Mouse (Mus musculus): ENCODE results near the gene Scrn1.

Scrn1 gene

DNA sequence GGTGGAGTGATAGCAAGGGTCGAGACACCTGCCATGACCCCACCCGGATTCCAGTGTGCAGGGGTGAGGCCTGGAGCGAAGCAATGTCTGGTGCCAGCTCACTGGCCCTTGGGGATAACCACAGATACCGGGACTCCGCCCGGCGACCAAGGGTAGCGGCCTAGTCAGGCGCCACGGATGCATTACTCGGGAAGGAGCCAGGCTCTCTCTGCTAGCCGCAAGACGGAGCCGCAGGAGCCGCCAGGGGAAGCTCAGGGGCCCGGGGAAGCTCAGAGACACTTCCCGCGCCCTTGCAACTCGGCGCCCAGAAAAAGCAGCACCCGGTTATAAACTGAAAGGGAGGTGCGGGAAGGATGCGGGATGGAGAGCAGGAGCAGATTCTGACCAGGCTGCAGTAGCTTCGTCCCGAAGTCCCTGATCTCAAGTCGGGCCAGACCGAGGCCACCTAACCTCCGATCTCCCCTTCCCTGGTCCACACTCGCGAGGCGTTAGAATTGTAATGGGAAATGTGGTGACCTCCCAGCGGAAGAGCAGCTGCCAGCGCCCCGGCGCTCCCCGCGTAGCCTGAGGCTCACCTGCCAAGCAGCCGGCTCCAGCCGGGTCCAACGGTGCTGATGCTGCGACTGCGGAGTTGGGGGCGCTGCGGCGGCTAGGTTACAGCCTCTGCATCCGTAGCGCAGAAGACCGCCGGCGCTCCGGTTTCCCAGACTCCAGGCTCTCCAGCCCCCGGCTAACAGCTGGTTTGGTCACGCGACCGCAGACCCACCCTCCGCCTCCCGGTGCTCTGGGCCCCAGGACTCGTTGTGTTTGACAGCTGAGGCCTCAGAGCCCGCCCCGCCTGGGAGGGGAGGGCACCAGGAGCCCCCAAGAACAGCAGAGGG, at the start of gene Scrn1:
TSS of gene Scrn1 (minus strand) at position 825 of the 881 bp plus-strand sequence.
- in situ Hi-C loops (cut with MboI; ENCODE audit: low pct_unique_long_range_greater_than_20kb in 1 of 2, low sequenced_read_pairs in 2 of 2, unreplicated experiment in 1 of 2) = no loop called here

DNA sequence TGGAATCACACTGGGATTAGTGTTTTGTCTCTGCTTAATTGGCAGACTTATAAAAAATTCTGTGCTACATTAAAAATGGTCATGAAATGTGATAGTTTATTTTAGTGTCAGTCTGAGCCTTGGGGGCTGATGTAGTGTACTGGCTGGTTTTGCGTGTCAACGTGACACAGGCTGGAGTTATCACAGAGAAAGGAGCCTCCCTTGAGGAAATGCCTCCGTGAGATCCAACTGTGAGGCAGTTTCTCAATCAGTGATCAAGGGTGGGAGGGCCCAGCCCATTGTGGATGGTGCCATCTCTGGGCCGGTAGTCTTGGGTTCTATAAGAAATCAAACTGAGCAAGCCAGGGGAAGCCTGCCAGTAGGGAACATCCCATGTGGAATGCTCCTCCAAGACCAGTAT, 40.0 kb upstream of the Scrn1 start:
- in situ Hi-C loops (cut with MboI; ENCODE audit: low pct_unique_long_range_greater_than_20kb in 1 of 2, low sequenced_read_pairs in 2 of 2, unreplicated experiment in 1 of 2) = no loop called here

DNA sequence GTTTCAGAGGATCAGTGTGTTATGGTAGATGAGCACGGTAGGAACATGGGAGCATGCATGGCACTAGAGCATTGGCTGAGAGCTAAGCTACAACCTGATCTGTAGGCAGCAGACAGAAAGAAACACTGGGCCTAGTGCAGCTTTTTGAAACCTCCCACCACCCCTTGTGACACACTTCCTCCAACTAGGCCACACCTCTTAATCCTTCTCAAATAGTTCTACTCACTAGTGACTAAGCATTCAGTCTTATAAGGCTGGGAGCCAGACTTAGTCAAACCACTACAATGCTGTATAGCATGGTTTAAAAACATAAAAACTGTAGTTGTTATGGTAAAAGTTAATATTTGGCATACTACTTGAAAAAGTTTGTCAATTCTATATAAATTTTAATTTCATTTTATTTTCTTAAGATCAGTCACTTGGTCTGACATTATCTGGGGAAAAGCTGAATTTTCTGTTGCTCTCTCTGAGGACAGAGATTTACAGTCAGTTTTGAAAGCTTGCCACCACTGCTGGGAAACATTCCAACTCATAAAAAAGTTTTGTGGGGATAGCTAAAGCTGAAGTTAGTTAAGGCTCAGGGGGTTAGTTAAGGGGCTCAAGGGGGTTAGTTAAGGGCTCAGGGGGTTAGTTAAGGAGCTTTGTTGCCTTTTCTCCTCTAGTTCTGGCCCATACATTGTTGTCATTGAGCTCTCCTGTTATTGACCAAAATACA, 37.9 kb upstream of the Scrn1 start:
- in situ Hi-C loops (cut with MboI; ENCODE audit: low pct_unique_long_range_greater_than_20kb in 1 of 2, low sequenced_read_pairs in 2 of 2, unreplicated experiment in 1 of 2) = no loop called here

DNA sequence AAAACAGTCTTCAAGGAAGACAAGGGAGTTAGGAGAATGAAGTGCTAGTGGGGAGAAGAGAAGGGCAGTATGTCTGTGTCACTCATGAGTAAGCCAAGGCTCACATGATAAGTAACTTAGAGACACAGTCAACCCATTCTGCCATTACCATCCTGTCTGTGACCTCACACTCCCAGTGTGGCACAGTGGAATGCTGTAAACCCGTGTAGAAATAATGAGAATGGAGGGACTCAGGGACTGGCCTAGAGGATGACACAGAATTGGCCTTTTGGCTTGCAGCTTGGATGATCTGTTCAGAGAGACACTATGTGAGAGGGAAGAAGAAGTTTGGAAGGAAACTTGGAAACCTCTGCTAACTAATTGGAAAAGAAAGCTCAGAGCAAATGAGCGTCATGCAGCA, 36.6 kb upstream of the Scrn1 start:
- in situ Hi-C loops (cut with MboI; ENCODE audit: low pct_unique_long_range_greater_than_20kb in 1 of 2, low sequenced_read_pairs in 2 of 2, unreplicated experiment in 1 of 2) = no loop called here

DNA sequence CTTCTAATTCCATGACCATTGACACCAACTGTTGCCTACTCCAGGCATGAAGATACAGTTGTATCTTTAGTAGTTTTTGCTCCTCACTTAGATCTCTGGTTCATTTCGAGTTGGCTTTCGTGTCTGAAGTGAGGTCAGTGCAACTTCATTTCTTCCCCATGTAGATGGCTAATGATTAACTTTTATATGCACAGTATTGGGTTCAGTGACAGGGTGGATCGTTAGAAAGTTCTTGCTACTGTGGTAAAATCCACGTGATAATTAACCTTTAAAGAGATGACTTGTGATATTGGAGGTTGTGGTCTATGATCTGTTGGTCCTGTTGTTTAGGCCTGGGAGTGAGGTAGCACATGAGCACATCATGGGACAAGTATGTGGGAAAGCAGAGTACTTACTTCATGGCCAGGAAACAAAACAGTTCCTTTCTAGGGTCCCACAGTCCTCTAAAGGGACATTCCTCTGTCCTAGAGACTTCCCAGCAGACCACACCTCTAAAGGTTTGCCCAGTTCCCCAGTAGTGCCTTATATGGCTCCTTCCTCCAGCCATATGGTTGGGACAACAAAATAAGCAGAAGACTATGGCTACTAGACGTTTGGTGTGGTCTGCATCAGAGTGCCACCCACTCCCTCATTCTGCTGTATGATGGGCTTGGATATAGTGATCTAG, 34.5 kb upstream of the Scrn1 start:
- in situ Hi-C loops (cut with MboI; ENCODE audit: low pct_unique_long_range_greater_than_20kb in 1 of 2, low sequenced_read_pairs in 2 of 2, unreplicated experiment in 1 of 2) = no loop called here

DNA sequence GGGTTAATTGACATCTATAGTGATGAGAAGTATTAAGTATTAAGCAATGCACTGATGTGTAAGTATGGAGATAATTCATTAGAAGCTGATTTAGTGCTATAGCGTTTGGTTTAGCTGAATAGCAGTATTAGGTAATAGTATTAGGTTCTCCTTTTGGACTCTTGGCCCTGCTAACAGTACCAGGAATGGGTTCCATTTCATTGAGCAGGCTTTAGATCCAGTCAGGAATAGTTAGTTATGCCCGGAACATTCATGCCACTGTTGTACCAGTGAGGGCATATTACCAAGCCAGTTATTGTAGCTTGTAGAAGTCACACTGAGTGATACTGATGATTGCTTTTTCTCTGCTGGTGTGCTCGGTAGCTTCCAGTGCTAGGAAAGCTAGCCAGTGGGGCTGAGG, 31.4 kb upstream of the Scrn1 start:
- in situ Hi-C loops (cut with MboI; ENCODE audit: low pct_unique_long_range_greater_than_20kb in 1 of 2, low sequenced_read_pairs in 2 of 2, unreplicated experiment in 1 of 2) = no loop called here

DNA sequence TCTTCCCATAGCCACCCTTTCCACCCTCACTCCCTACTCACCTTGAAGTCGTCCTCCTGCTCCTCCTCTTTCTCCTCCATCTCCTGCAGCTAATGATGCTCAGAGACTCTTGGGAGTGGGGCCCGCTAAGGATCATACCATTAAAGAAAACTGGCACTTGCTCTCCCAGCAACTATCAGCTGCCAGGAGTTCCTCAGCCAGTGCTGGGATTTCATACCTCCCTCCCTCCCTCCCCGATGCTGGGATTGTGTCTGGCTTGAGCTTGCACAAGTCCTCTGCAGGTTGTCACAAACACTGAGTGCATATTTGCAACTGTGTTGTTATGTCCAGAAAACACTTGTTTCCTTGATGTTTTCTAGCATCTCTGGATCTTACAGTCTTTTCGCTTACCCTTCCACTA, 30.9 kb upstream of the Scrn1 start, which contains the start of gene Fkbp14:
TSS of gene Fkbp14 (minus strand) at position 101 of the 400 bp plus-strand sequence.
- in situ Hi-C loops (cut with MboI; ENCODE audit: low pct_unique_long_range_greater_than_20kb in 1 of 2, low sequenced_read_pairs in 2 of 2, unreplicated experiment in 1 of 2) = no loop called here

DNA sequence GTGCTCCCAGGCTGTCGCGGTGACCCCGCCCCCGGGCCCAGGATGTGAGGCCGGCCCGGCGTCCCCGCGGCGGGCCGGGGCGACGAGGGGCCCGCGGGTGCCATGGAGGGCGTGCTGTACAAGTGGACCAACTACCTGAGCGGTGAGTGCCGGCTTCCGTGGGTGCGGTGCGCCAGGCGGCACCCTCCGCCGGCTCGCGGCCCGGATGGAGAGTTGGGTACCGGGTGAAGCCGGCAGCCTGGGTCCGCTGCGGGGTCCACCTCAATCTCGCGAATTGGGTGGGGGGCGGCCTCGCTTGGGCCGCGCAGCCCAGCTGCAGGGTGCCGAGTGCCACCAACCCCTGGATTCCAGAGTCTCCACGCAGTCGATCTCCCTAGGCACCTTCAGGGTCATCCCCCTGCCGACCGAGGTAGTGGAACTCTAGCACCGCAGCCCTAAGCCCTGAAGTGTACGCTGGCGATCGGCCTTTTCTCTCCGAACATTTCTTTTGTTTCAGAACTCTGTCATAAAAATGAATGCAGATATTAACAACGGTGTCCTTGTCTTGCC, 29.1 kb upstream of the Scrn1 start:
- in situ Hi-C loops (cut with MboI; ENCODE audit: low pct_unique_long_range_greater_than_20kb in 1 of 2, low sequenced_read_pairs in 2 of 2, unreplicated experiment in 1 of 2) = no loop called here

DNA sequence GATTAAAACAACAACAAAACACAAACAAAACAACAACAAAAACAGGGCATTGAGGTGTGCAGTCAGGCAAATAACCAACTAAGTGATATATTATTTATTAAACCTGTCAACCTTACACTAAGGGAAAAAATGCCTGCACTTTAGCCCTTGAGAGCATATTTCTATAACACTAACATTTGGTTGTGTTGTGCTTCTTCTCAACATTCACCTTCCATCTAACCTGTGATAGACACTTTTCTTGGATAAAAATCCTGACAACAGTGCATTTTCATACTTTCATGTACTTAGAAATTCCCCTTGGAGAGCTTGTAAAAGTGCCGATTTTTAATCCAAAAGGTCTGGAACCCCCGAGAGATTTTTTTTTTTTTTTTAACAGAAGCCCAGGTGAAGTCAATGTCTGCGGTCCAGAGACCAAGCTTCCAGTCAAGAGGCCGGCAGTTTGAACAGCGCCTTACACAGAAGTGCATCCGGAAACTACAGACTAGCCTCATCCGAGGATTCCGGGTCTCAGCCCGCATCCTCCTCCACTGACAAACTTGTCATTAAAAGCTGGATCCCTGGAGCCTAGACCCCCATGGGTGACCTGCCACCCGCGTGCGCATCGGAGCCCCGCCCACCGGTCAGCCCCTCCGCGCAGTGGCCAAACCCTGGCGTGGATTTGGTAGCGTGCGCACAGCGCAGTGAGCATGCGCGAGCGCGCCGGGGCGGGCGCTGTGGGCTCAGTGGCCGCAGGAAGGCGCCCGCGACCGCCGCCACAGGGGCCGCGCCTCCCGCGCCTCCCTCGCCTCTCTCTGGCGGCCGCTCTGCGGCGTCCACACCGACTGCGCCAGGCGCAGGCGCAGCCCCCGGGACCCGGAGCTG, 28.4 kb upstream of the Scrn1 start, which contains the start of gene Plekha8:
TSS of gene Plekha8 (plus strand) at position 643 of the 861 bp plus-strand sequence.
- in situ Hi-C loops (cut with MboI; ENCODE audit: low pct_unique_long_range_greater_than_20kb in 1 of 2, low sequenced_read_pairs in 2 of 2, unreplicated experiment in 1 of 2) = no loop called here

DNA sequence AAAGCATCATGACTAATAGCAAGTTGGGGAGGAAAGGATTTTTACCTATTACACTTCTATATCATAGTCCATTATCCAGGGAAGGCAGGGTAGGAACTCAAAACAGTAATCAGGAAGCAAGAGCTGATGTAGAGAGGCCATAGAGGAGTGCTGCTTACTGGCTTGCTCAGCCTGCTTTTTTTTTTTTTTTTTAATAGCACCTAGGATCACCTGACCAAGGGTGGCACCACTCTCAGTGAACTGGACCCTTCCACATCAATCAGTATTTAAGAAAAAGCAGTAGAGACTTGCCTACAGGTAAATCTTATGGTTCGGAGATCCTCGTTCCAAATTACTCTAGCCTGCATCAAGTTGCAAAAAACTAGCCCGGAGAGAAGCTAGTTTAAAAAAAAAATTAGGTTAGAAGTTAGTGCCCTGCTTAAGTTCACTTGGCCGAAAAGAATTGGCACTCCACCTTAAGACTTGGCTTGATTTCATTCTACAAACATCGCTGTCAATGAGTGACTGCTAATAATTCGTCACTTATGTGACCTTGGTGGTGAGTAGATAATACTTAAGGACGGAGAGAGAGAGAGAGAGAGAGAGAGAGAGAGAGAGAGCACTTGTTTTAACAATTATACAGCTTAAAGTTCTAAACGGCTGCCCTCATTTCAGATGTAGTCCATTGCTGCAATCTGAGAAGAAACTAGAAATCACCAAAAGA, 27.6 kb upstream of the Scrn1 start:
- in situ Hi-C loops (cut with MboI; ENCODE audit: low pct_unique_long_range_greater_than_20kb in 1 of 2, low sequenced_read_pairs in 2 of 2, unreplicated experiment in 1 of 2) = no loop called here

DNA sequence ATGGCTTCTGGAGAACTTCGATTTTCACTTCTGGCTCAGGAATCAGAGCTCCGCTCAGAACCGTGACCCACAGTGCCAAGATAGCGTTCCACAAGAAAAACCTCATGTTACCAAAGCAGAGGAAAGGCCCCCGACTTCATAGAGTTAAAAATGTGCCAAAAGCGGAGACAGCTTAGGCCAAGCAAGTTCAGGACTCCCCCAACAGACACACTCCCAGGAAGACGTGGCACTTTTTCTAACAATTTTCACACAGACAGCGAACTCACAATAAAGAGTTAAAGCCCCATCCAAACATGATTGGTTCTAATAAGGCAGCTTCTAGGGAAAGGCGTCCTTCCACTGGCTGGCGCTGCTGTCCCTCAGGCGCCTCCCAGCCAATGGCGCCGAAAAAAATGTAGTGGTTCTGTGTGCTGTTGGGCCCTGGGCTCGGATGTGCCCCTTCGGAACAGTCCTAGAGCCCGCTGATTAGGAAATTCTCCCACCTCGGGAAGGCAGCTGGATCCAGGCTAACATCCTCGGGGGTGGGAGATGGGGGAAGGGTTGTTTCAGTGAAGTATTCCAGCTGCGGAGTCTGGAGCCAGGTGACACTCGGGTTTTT, 26.7 kb upstream of the Scrn1 start:
- in situ Hi-C loops (cut with MboI; ENCODE audit: low pct_unique_long_range_greater_than_20kb in 1 of 2, low sequenced_read_pairs in 2 of 2, unreplicated experiment in 1 of 2) = no loop called here

DNA sequence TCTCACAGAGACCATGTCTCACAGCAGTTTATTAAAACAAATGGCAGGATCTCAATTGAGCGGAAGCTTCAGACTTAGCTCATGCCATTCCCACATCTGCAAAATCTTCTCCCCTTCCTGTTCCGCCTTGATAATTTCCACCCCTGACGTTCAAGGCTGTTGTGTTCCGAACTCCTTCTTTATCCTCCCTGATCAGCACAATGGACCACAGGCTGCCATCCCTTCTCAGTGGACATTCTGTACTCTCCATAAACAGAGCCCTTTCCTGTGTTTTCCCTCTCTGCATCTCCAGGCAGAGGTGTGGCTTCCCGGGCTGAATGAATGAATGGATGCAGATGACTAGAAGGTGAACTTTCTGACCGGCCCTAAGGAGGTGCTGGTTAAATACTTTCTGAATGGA, 25.5 kb upstream of the Scrn1 start:
- in situ Hi-C loops (cut with MboI; ENCODE audit: low pct_unique_long_range_greater_than_20kb in 1 of 2, low sequenced_read_pairs in 2 of 2, unreplicated experiment in 1 of 2) = no loop called here

DNA sequence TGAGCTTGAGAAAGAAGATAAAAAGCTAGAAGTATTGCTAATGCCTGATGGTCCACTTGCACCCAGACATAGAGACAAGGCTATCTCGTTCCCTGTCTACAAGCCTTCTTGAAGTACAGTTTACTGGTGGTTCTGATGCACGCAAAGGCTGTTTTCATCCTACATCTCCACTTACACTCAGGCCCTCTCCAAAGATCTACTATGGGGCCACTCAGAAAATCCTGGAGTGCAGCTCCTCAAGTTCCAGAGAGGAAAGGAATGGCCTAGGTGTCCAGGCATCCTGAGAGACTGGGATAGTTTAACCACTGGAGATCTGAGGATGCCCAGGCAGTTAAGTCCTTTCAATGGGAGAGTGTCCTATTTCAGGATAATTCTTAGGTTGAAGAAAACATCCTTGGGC, 24.4 kb upstream of the Scrn1 start:
- in situ Hi-C loops (cut with MboI; ENCODE audit: low pct_unique_long_range_greater_than_20kb in 1 of 2, low sequenced_read_pairs in 2 of 2, unreplicated experiment in 1 of 2) = no loop called here

DNA sequence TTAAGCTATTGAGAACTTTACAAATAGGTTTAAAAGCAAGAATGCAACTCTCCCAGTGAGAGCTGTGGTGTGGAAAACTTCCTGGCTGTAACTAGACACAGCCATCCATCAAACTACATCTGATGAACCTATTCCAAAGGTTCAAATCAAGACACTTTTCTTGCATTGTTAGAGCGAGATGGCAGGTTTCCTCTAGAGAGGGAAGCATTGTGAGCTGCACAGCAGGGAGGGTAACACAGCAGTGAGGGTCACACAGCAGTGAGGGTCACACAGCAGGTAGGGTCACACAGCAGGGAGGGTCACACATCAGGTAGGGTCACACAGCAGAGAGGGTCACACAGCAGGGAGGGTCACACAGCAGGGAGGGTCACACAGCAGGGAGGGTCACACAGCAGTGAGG, 21.9 kb upstream of the Scrn1 start:
- in situ Hi-C loops (cut with MboI; ENCODE audit: low pct_unique_long_range_greater_than_20kb in 1 of 2, low sequenced_read_pairs in 2 of 2, unreplicated experiment in 1 of 2) = no loop called here

DNA sequence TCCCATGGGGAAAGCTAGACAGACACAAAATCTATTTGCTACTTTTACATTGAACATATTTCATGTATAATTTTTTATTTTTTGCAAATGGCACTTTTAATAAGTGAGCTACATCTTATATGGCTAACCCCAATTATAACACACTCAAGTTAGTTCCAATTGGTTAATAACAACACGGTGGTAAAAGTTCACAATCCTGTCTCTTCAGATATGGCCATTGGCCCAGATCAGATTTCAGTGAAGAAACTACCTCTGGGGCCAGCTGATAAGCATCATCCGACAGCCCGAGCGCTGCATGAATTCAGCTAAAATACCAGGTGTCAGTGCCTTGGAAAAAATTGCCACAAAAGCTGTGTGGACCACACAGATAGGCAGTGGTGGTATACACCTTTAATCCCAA, 21.4 kb upstream of the Scrn1 start:
- in situ Hi-C loops (cut with MboI; ENCODE audit: low pct_unique_long_range_greater_than_20kb in 1 of 2, low sequenced_read_pairs in 2 of 2, unreplicated experiment in 1 of 2) = no loop called here

DNA sequence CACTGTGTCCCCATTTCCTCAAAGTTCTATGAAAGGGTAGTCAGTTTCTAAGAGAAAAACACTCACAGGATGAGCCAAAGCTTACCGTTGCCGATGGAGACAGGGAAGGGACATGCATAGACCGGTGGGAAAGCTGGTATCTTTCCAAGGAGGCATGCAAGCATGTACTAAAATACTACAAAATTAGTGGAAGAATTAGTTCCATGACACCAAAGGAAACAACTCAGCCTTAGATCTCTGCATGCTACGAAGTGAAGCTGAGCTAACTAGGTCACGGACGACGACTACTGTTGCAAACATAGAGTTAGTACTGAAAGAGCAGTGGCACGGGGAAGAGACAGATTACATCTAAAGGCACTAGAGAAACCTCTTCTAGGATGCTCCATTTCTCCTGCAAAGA, 20.6 kb upstream of the Scrn1 start:
- in situ Hi-C loops (cut with MboI; ENCODE audit: low pct_unique_long_range_greater_than_20kb in 1 of 2, low sequenced_read_pairs in 2 of 2, unreplicated experiment in 1 of 2) = no loop called here

DNA sequence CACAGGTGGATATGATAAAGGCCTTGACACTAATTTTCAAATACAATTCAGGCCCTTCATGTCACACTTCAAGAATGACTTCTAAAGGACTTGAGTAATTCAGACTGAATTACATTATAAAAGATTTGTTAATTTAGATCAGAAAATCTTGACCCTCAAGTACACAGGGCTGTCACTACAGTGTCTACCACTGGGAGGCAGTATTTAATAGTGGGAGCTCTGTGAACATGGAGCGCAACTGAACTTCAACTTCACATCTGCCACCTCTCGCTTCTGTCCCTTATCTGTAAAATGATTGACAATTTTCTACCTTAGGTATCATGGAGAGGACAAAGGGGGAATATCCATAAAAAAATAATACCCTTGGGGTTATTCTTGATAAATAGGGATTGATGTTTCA, 19.9 kb upstream of the Scrn1 start:
- in situ Hi-C loops (cut with MboI; ENCODE audit: low pct_unique_long_range_greater_than_20kb in 1 of 2, low sequenced_read_pairs in 2 of 2, unreplicated experiment in 1 of 2) = no loop called here
